Mouse (Mus musculus): Measurements from ENCODE around the gene Sept9. TPM values are rescaled to one million over a fixed set of nuclear protein-coding genes. Genes with fewer than 3 reads are reported as not detected.

The Sept9 gene
- polyA plus RNA-seq, 1 experiment = 34.6 TPM

- Histone ChIP-seq H3K4me3 (ENCODE audit: insufficient read depth, low read length) (no peak overlapping the region), H3K4me1 (ENCODE audit: control insufficient read depth, insufficient read depth, low read length) (no peaks in the 10 kb centered on the region), H3K27ac (ENCODE audit: insufficient read depth, low read length) (no peak overlapping the region)
- TF ChIP-seq CTCF (IDR thresholded peaks at IDR 0.05; ENCODE audit: extremely low read depth, insufficient read depth, low read length) = no peak
- TF ChIP-seq POLR2A (IDR thresholded peaks at IDR 0.05; ENCODE audit: extremely low read depth, insufficient read depth, low read length) = no peak
Measured at GRCm38 (mm10) chr11:117183841-117184240, 15.6 kb upstream of the Sept9 start.

GRCm38 (mm10) chr11:117185076-117185933 lies 14.2 kb upstream of the Sept9 start:
- Histone ChIP-seq H3K4me1 (ENCODE audit: control insufficient read depth, insufficient read depth, low read length) (no peaks in the 10 kb centered on the region), H3K27ac (ENCODE audit: insufficient read depth, low read length) (no peak overlapping the region), H3K4me3 (ENCODE audit: insufficient read depth, low read length) (no peak overlapping the region)
- no peak for TF ChIP-seq CTCF (IDR thresholded peaks at IDR 0.05; ENCODE audit: extremely low read depth, insufficient read depth, low read length)
- TF ChIP-seq POLR2A (IDR thresholded peaks at IDR 0.05; ENCODE audit: extremely low read depth, insufficient read depth, low read length) = no peak

DNA sequence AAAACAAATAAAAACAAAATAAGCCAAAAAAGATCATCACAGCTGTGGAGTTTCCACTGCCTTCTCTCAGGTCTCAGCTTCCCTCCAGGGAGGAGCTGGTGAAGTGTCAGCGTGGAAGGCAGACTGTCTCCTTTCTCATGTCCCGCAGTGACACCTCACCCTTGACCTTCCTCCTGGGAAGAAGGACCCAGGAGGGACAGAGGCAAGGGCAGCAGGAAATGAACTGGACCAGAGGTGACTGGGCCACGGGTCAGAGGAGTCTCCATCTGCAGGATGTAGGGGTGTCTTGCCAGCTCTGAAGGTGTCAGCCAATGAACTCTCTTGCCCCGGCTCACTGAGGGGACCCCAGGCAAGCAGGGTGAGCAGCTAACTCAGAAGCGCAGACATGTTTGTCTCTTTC lies 7.9 kb upstream of the Sept9 start:
- H3K27ac ChIP-seq (ENCODE audit: insufficient read depth, low read length) = no peak overlapping the region
- no peaks in the 10 kb centered on the region for H3K4me1 ChIP-seq (ENCODE audit: control insufficient read depth, insufficient read depth, low read length)
- no peak overlapping the region for H3K4me3 ChIP-seq (ENCODE audit: insufficient read depth, low read length)
- no peak for TF ChIP-seq POLR2A (IDR thresholded peaks at IDR 0.05; ENCODE audit: extremely low read depth, insufficient read depth, low read length)
- no peak for TF ChIP-seq CTCF (IDR thresholded peaks at IDR 0.05; ENCODE audit: extremely low read depth, insufficient read depth, low read length)

DNA sequence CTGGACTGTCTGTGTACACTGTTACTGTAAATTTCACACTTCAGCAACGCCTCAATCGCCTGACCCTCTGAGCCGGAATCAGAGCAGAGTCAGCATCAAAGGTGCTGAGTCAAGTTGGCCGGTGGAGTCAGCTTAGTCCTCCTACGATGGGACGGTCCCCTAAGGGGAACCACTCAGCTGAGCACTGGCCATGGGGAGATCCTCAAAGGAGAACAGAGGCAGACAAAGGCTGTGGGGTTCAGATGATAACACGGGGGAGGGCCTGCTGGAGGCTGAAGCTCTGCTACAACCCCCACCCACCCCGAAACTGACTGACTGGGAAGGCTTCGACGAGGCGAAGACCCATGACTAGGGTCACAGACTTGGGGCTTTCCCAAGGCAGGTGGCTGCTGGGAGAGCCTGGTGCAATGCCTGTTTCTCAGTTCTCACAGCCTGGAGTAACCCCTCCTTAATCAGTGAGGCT lies 5.0 kb upstream of the Sept9 start:
- TF ChIP-seq POLR2A (IDR thresholded peaks at IDR 0.05; ENCODE audit: extremely low read depth, insufficient read depth, low read length) (no peak), CTCF (IDR thresholded peaks at IDR 0.05; ENCODE audit: extremely low read depth, insufficient read depth, low read length) (no peak)
- Histone ChIP-seq H3K4me1 (ENCODE audit: control insufficient read depth, insufficient read depth, low read length) (no peaks in the 10 kb centered on the region), H3K27ac (ENCODE audit: insufficient read depth, low read length) (no peak overlapping the region), H3K4me3 (ENCODE audit: insufficient read depth, low read length) (no peak overlapping the region)

GRCm38 (mm10) chr11:117195616-117196015 lies 3.8 kb upstream of the Sept9 start:
- H3K4me1 ChIP-seq (ENCODE audit: control insufficient read depth, insufficient read depth, low read length) = no peaks in the 10 kb centered on the region
- H3K27ac ChIP-seq (ENCODE audit: insufficient read depth, low read length) = no peak overlapping the region
- H3K4me3 ChIP-seq (ENCODE audit: insufficient read depth, low read length) = no peak overlapping the region
- TF ChIP-seq CTCF (IDR thresholded peaks at IDR 0.05; ENCODE audit: extremely low read depth, insufficient read depth, low read length) = no peak
- TF ChIP-seq POLR2A (IDR thresholded peaks at IDR 0.05; ENCODE audit: extremely low read depth, insufficient read depth, low read length) = no peak

DNA sequence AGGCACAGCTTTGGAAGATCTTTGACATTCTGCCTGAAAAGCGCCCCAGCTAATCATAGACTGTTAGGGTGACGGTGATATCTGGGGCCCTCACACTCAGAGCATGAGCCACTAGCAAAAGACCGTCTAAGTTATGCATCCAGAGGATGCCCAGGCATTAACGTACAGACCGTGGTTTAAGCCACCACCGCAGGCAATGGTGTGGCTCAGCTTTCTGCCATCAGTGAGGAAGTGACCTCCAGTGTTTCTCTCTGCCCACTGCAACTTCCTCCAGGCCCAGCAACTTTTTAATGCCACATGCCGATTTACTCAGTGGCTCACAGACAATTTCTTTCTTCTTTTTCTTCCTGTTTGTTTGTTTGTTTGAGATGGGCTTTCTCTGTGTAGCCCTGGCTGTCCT lies 2.8 kb upstream of the Sept9 start:
- no peaks in the 10 kb centered on the region for H3K4me1 ChIP-seq (ENCODE audit: control insufficient read depth, insufficient read depth, low read length)
- no peak for TF ChIP-seq POLR2A (IDR thresholded peaks at IDR 0.05; ENCODE audit: extremely low read depth, insufficient read depth, low read length)
- TF ChIP-seq CTCF (IDR thresholded peaks at IDR 0.05; ENCODE audit: extremely low read depth, insufficient read depth, low read length) = no peak
- no peak overlapping the region for H3K4me3 ChIP-seq (ENCODE audit: insufficient read depth, low read length)
- H3K27ac ChIP-seq (ENCODE audit: insufficient read depth, low read length) = no peak overlapping the region

DNA sequence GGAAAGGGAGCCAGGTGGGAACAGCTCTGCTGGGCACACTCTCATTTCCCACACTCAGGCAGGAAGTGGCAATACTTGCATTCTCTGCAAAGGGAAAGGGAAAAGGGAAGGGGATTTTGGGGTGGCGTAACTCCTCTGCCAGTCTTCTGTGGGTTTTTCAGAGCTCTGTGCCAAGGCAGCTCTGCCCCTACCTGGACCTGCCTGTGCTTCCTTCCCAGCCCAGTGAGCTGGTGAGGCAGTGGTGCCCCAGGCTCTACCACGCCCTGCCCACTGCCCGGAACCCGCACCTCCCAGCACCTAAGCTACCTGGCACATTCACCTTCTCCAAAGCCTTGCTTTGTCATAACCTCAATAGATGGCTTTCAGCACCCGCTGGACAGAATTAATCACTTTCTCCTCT lies 1.3 kb upstream of the Sept9 start:
- Histone ChIP-seq H3K4me1 (ENCODE audit: control insufficient read depth, insufficient read depth, low read length) (no peaks in the 10 kb centered on the region), H3K27ac (ENCODE audit: insufficient read depth, low read length) (no peak overlapping the region), H3K4me3 (ENCODE audit: insufficient read depth, low read length) (no peak overlapping the region)
- TF ChIP-seq POLR2A (IDR thresholded peaks at IDR 0.05; ENCODE audit: extremely low read depth, insufficient read depth, low read length) = no peak
- no peak for TF ChIP-seq CTCF (IDR thresholded peaks at IDR 0.05; ENCODE audit: extremely low read depth, insufficient read depth, low read length)

DNA sequence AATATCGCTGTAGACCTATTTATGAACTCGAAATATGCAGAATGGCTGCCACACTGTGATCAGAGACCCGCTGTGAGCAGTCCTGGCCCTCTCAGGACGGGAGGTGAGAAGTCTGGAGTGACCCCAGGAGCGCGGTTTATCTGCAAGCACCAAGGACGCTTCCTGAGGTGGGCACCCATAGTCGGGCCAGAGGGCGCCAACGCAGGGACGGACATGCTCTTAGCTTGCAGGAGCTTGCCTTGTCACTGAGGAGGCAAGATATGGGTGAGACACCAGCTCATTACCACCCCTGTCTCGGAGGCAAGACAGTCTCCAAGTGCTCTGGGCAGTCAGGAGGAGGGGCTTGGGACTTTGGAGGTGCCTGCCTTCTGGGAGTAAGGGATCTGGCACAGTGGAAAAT lies 2.4 kb downstream of the Sept9 start:
- H3K27ac ChIP-seq (ENCODE audit: insufficient read depth, low read length) = no peak overlapping the region
- no peaks in the 10 kb centered on the region for H3K4me1 ChIP-seq (ENCODE audit: control insufficient read depth, insufficient read depth, low read length)
- no peak for TF ChIP-seq CTCF (IDR thresholded peaks at IDR 0.05; ENCODE audit: extremely low read depth, insufficient read depth, low read length)
- TF ChIP-seq POLR2A (IDR thresholded peaks at IDR 0.05; ENCODE audit: extremely low read depth, insufficient read depth, low read length) = no peak
- H3K4me3 ChIP-seq (ENCODE audit: insufficient read depth, low read length) = no peak overlapping the region

GRCm38 (mm10) chr11:117204606-117205005 lies 5.1 kb downstream of the Sept9 start:
- TF ChIP-seq POLR2A (IDR thresholded peaks at IDR 0.05; ENCODE audit: extremely low read depth, insufficient read depth, low read length) (no peak), CTCF (IDR thresholded peaks at IDR 0.05; ENCODE audit: extremely low read depth, insufficient read depth, low read length) (no peak)
- no peak overlapping the region for H3K4me3 ChIP-seq (ENCODE audit: insufficient read depth, low read length)
- H3K4me1 ChIP-seq (ENCODE audit: control insufficient read depth, insufficient read depth, low read length) = no peaks in the 10 kb centered on the region
- no peak overlapping the region for H3K27ac ChIP-seq (ENCODE audit: insufficient read depth, low read length)

- Histone ChIP-seq H3K4me3 (ENCODE audit: insufficient read depth, low read length) (no peak overlapping the region), H3K4me1 (ENCODE audit: control insufficient read depth, insufficient read depth, low read length) (no peaks in the 10 kb centered on the region), H3K27ac (ENCODE audit: insufficient read depth, low read length) (no peak overlapping the region)
- no peak for TF ChIP-seq CTCF (IDR thresholded peaks at IDR 0.05; ENCODE audit: extremely low read depth, insufficient read depth, low read length)
- no peak for TF ChIP-seq POLR2A (IDR thresholded peaks at IDR 0.05; ENCODE audit: extremely low read depth, insufficient read depth, low read length)
Measured at GRCm38 (mm10) chr11:117205042-117205441, 5.6 kb downstream of the Sept9 start.

Measured in cortical plate, adult 2 months (tissue).